Mouse (Mus musculus): ENCODE measurements at regions not wholly inside any gene's neighbourhood (a gene's known extent, or its start where the extent isn't known, plus 50 kb on each side); places are given as distances from the start of the nearest gene placed in this dataset.
A peak's percentile ranks its signal among the peaks of the same experiment; 100 is the strongest.

DNA sequence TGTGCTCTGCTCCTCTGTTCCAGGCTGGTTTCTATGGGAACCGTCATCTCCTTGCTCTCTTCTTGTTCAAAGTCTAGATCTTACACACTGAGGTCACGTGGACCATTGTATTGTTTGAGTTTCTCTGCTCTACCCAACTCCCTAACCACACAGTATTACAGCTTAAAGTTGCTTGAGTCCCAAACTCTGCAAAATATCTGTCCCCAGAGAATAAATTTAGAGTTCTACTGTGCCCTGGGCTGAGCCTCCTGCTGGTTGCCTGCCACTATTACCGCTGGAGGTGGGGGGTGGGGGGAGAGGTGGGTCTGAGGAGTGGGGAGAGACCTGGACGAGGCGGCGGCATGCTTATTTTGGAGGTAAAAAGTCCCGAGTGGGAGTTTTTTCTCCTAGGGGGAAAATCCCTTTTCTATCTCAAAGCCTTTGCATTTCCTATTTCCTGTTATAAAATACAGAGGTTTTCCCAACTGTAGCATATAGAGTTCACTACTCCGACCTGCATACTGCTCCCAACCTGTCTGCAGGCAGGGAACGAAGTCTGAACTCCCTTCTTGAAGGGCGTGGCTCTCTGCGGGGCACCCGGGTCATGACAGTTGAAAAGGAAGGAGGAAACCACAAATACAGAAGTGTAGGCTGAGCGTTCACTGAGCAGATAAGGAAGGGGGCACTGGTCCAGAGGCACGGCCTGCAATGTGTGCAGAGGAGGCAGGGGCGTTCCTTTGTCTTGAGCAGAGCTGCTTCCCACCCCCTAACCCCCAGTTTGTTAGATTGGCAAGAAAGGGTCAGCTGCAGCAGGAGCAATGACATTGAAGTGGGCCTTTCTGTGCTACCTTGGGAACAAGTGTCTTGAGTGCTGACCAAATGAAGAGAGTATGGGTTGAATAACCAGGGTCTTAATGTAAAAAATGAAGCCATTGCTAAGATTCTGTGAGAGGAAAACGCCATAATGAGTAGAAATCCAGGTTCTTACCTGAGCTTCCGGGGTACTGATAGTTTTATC is 188.7 kb downstream of the Akap7 start:
- ATAC-seq (ENCODE audit: low FRiP score) = peak; percentile 62; the same call in 1 of the 2 replicates

DNA sequence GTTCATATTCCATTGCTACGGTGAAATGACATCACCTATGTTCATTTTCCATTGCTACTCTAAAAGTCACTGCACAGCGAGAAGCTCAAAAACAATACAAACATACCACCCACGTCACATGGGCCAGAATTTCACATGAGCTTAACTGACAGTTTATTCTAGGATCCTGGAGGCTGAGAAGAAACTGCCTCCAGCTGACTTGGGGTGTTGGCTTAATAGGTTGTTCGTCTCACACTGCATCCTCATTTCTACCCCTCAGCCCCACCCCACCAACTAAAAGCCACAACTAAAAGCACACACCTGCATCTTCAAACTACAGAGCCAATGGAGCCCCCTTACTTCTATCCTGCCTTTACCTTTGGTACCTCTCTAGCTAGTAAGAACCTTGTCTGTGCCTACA is 187.0 kb upstream of the Arg1 start:
- Histone ChIP-seq H3K9me3 (ENCODE audit: low read length) (no peaks in the 10 kb centered on the region), H3K4me1 (ENCODE audit: insufficient read depth, low read length) (peaks cover 5% of the 10 kb centered on the region; the same call in 1 of the 2 replicates), H3K4me3 (ENCODE audit: low read depth, low read length) (no peak overlapping the region), H3K27me3 (ENCODE audit: insufficient read depth, low read length) (no peaks in the 10 kb centered on the region), H3K4me2 (ENCODE audit: low read depth, low read length, poor library complexity, severe bottlenecking) (no peak overlapping the region), H3K27ac (ENCODE audit: low read depth, low read length) (no peak overlapping the region), H3K9ac (replicated peaks; ENCODE audit: low read length, poor library complexity, severe bottlenecking) (no peak overlapping the region), H3K36me3 (ENCODE audit: insufficient read depth, low read length) (no peaks in the 10 kb centered on the region)
- WGBS = 95% methylated on average over 4 of the region's 4 CpGs
- ATAC-seq (ENCODE audit: low FRiP score) = no peak
- DNase-seq (ENCODE audit: low spot score) = no peak
- no peak for TF ChIP-seq CTCF (IDR thresholded peaks at IDR 0.05)

More for the DNA sequence above, 188.7 kb downstream of the Akap7 start:
- DNase-seq (ENCODE audit: low spot score) = no peak
- Histone ChIP-seq H3K27ac (ENCODE audit: low read depth, low read length) (no peak overlapping the region), H3K9ac (replicated peaks; ENCODE audit: low read length, poor library complexity, severe bottlenecking) (no peak overlapping the region), H3K4me1 (ENCODE audit: insufficient read depth, low read length) (no peaks in the 10 kb centered on the region), H3K9me3 (ENCODE audit: low read length) (no peaks in the 10 kb centered on the region), H3K27me3 (ENCODE audit: insufficient read depth, low read length) (no peaks in the 10 kb centered on the region), H3K4me2 (ENCODE audit: low read depth, low read length, poor library complexity, severe bottlenecking) (no peak overlapping the region), H3K36me3 (ENCODE audit: insufficient read depth, low read length) (no peaks in the 10 kb centered on the region), H3K4me3 (ENCODE audit: low read depth, low read length) (no peak overlapping the region)
- TF ChIP-seq CTCF (IDR thresholded peaks at IDR 0.05) = no peak
- WGBS = 43% methylated on average over 17 of the region's 17 CpGs

DNA sequence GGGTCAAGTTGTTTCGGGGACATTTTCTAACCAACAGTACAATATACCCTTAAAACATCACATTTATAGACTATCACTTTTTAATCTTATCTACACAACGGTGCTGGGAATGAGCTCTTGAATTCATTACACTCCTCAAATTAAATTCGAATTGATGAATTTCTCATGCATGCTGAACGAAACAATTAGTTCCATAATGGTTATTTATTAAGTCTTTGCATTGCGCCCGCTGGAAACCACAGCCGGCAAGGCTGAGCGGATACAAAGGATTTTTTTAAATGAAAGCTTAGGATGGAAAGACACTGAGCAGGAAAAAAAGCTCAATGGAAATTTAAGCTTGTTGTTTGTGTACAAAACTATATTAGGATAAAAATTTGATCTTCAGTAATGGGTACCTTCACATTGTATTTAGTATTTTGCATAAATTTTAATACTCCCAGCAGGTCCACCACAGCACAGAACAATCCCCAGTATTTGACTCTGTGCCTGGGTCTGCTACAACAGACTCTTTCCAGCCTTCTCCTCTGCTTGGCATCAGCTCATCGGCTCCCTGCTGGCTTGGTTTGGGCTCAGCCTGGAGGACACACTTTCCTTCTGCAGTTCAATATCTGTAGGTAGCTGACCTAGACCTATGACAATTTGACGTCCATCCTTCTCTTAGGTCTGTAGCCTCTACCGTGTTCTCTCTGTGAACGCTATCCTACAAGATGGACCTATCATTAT is 185.3 kb upstream of the Arg1 start:
- H3K4me1 ChIP-seq (ENCODE audit: insufficient read depth, low read length) = peaks cover 5% of the 10 kb centered on the region; the same call in 1 of the 2 replicates

DNA sequence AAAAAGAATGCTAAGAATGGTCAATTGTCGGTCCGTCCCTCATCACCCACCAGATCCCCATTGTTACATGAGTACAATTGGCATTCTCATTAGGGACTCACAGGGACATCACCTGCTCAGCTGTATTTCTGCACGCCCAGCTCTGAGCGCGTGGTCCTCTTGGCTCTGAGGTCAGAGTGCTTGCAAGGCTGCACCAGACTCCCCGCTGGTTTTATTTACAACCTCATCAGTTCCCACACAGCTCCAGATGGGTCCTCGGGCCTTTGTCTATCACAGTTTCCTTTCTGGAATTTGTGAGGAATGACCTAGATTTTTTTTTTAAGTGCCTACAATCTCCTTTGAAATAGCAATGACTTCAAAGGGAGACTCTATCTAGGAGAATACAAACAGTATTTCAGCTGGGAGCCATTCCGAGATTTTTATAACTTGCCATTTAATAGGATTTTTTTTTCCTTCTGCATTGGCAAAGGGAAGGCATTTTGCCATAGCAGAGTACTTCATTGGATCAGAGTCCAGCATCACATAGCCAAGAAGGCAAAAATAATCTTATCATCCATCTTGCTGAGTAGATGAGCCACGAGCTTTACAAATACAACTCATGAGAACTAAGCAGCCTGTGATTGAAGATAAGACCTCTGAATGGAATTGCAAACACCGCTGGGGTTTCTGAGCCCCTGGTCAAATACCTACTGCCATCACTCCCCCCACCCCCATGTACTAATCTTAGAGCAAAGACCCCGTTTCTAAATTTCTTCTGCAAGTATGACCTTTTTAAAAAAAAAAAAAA is 184.5 kb upstream of the Arg1 start:
- Histone ChIP-seq H3K36me3 (ENCODE audit: insufficient read depth, low read length) (no peaks in the 10 kb centered on the region), H3K27me3 (ENCODE audit: insufficient read depth, low read length) (no peaks in the 10 kb centered on the region), H3K9me3 (ENCODE audit: low read length) (no peaks in the 10 kb centered on the region), H3K4me2 (ENCODE audit: low read depth, low read length, poor library complexity, severe bottlenecking) (no peak overlapping the region), H3K9ac (replicated peaks; ENCODE audit: low read length, poor library complexity, severe bottlenecking) (no peak overlapping the region), H3K4me3 (ENCODE audit: low read depth, low read length) (no peak overlapping the region), H3K27ac (ENCODE audit: low read depth, low read length) (peak overlapping the region; percentile 63), H3K4me1 (ENCODE audit: insufficient read depth, low read length) (peaks cover 5% of the 10 kb centered on the region; the same call in 1 of the 2 replicates)
- 8% methylated on average over 11 of the region's 11 CpGs for WGBS
- TF ChIP-seq CTCF (IDR thresholded peaks at IDR 0.05) = no peak
- peak; percentile 75 for ATAC-seq (ENCODE audit: low FRiP score)
- peak; percentile 83 for DNase-seq (ENCODE audit: low spot score)

More for the DNA sequence above, 185.3 kb upstream of the Arg1 start:
- H3K36me3 ChIP-seq (ENCODE audit: insufficient read depth, low read length) = no peaks in the 10 kb centered on the region
- ATAC-seq (ENCODE audit: low FRiP score) (no peak), DNase-seq (ENCODE audit: low spot score) (peak; percentile 42)
- H3K4me2 ChIP-seq (ENCODE audit: low read depth, low read length, poor library complexity, severe bottlenecking) = no peak overlapping the region
- peak overlapping the region; percentile 63 for H3K27ac ChIP-seq (ENCODE audit: low read depth, low read length)
- WGBS = 41% methylated on average over 12 of the region's 12 CpGs
- no peak overlapping the region for H3K9ac ChIP-seq (replicated peaks; ENCODE audit: low read length, poor library complexity, severe bottlenecking)
- H3K9me3 ChIP-seq (ENCODE audit: low read length) = no peaks in the 10 kb centered on the region
- TF ChIP-seq CTCF (IDR thresholded peaks at IDR 0.05) = no peak
- no peaks in the 10 kb centered on the region for H3K27me3 ChIP-seq (ENCODE audit: insufficient read depth, low read length)
- H3K4me3 ChIP-seq (ENCODE audit: low read depth, low read length) = no peak overlapping the region

DNA sequence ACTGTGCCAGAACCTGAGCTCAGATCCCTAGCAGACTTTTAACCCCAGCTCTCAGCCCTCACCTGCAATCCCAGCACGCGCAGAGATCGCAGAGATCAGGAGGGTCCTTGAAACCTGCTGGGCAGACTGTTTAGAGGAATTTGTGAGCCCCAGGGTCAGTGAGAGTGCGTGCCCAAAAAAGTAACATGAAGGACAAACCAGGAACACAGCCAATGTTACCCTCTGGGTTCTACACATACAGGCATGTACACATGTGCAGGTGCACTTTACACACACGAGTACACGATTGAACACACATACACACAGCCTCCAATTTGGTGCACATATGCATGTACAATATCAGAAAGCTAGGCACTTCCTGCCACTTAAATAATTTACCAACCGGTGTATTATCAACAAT is 183.9 kb upstream of the Arg1 start:
- H3K4me2 ChIP-seq (ENCODE audit: low read depth, low read length, poor library complexity, severe bottlenecking) = no peak overlapping the region
- ATAC-seq (ENCODE audit: low FRiP score) (no peak), DNase-seq (ENCODE audit: low spot score) (no peak)
- no peaks in the 10 kb centered on the region for H3K27me3 ChIP-seq (ENCODE audit: insufficient read depth, low read length)
- no peaks in the 10 kb centered on the region for H3K36me3 ChIP-seq (ENCODE audit: insufficient read depth, low read length)
- H3K9ac ChIP-seq (replicated peaks; ENCODE audit: low read length, poor library complexity, severe bottlenecking) = no peak overlapping the region
- peak overlapping the region; percentile 63; the same call in 1 of the 2 replicates for H3K27ac ChIP-seq (ENCODE audit: low read depth, low read length)
- no peak overlapping the region for H3K4me3 ChIP-seq (ENCODE audit: low read depth, low read length)
- peaks cover 5% of the 10 kb centered on the region; the same call in 1 of the 2 replicates for H3K4me1 ChIP-seq (ENCODE audit: insufficient read depth, low read length)
- H3K9me3 ChIP-seq (ENCODE audit: low read length) = no peaks in the 10 kb centered on the region
- no peak for TF ChIP-seq CTCF (IDR thresholded peaks at IDR 0.05)
- WGBS = 53% methylated on average over 7 of the region's 7 CpGs

Measured in midbrain, postnatal 0 days (tissue).